Mouse (Mus musculus): Measurements from ENCODE around the gene Ing1. TPM values are rescaled to one million over a fixed set of nuclear protein-coding genes. Genes with fewer than 3 reads are reported as not detected.

The Ing1 gene
- polyA plus RNA-seq, 1 experiment = 39.4 TPM

DNA sequence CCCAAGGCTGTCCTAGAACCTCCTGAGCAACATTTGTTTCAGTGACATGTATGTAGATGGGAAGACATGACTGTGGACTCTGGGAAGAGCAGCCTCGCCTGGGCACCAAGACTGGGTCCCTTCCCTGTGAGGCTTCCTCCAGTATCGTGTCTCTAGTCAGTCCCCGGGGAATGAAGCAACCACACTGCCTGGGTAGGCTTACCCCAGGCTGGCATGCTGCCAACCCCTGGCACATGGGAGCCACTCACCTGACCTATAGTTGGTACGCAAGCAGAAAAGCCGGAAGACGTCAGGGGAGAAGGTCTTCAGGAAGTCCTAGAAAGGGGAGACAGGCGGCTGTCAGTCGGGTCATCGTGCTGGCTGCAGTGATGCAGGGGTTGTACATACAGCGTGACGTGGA, 36.7 kb upstream of the Ing1 start:
- Histone ChIP-seq H3K27me3 (replicated peaks) (no peaks in the 10 kb centered on the region), H3K4me3 (replicated peaks) (no peak overlapping the region), H3K4me1 (peaks cover 40% of the 10 kb centered on the region), H3K9me3 (no peaks in the 10 kb centered on the region), H3K36me3 (replicated peaks; ENCODE audit: low read length) (peaks cover 100% of the 10 kb centered on the region)
- TF ChIP-seq GATA1 (IDR thresholded peaks at IDR 0.05; ENCODE audit: borderline replicate concordance, low read length) (no peak), FLI1 (IDR thresholded peaks at IDR 0.05; ENCODE audit: low read length) (no peak)

GRCm38 (mm10) chr8:11523331-11523730, 32.0 kb upstream of the Ing1 start:
- H3K36me3 ChIP-seq (replicated peaks; ENCODE audit: low read length) = peaks cover 90% of the 10 kb centered on the region
- peaks cover 24% of the 10 kb centered on the region for H3K4me1 ChIP-seq
- TF ChIP-seq GATA1 (IDR thresholded peaks at IDR 0.05; ENCODE audit: borderline replicate concordance, low read length) (no peak), FLI1 (IDR thresholded peaks at IDR 0.05; ENCODE audit: low read length) (no peak)
- H3K9me3 ChIP-seq = no peaks in the 10 kb centered on the region
- H3K4me3 ChIP-seq (replicated peaks) = no peak overlapping the region
- H3K27me3 ChIP-seq (replicated peaks) = no peaks in the 10 kb centered on the region

- Histone ChIP-seq H3K27me3 (replicated peaks) (no peaks in the 10 kb centered on the region), H3K9me3 (no peaks in the 10 kb centered on the region), H3K36me3 (replicated peaks; ENCODE audit: low read length) (peaks cover 82% of the 10 kb centered on the region), H3K4me1 (0 out of 2 replicates have a peak, but pooled peaks cover 3% of the 10 kb centered on the region), H3K4me3 (replicated peaks) (no peak overlapping the region)
- TF ChIP-seq FLI1 (IDR thresholded peaks at IDR 0.05; ENCODE audit: low read length) = no peak
- TF ChIP-seq GATA1 (IDR thresholded peaks at IDR 0.05; ENCODE audit: borderline replicate concordance, low read length) = no peak
Observed at GRCm38 (mm10) chr8:11530155-11530770, 25.1 kb upstream of the Ing1 start.

DNA sequence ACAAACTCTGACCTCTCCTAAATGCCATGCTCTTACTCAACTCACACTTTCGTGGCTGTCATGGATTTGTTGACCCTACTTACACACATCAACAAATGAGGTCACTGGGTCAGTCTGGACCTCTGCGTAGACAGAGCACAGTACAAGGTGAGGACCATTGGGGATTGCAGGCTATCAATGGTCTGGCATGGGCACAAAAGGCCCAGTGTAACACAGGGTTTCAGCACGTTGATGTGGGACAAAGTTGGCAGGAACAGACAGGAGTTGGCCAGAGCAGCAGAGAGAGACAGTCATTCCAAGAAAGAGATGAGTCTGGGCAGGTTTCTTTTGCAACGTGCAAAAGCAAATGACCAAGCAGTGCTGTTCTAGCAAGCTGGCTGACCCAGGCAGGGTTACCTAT, 24.5 kb upstream of the Ing1 start:
- 0 out of 2 replicates have a peak, but pooled peaks cover 3% of the 10 kb centered on the region for H3K4me1 ChIP-seq

DNA sequence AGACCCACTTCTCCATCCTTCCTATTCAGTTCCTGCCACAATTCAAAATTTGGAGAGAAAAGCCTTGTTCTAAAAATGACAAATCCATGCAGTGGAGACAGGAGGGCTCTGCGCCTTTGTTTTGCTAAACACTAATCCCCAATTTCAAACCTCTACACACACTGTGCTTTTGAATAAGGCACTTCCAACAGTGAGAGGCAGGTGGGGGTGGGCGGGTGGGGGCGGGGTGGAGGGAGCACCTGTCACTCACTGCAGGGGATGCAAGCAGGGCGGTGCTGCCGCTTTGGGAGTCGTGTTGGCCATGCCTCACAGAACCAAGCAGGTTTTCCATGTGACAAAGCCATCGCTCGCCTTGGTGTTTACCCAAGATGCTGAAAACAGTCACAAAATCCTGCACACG, 20.9 kb upstream of the Ing1 start:
- H3K36me3 ChIP-seq (replicated peaks; ENCODE audit: low read length) = peaks cover 90% of the 10 kb centered on the region
- 0 out of 2 replicates have a peak, but pooled peaks cover 2% of the 10 kb centered on the region for H3K4me1 ChIP-seq
- no peaks in the 10 kb centered on the region for H3K9me3 ChIP-seq
- no peak overlapping the region for H3K4me3 ChIP-seq (replicated peaks)
- TF ChIP-seq FLI1 (IDR thresholded peaks at IDR 0.05; ENCODE audit: low read length) = no peak
- TF ChIP-seq GATA1 (IDR thresholded peaks at IDR 0.05; ENCODE audit: borderline replicate concordance, low read length) = no peak
- H3K27me3 ChIP-seq (replicated peaks) = no peaks in the 10 kb centered on the region

More for the DNA sequence above, 24.5 kb upstream of the Ing1 start:
- Histone ChIP-seq H3K27me3 (replicated peaks) (no peaks in the 10 kb centered on the region), H3K4me3 (replicated peaks) (no peak overlapping the region), H3K36me3 (replicated peaks; ENCODE audit: low read length) (peaks cover 85% of the 10 kb centered on the region), H3K9me3 (no peaks in the 10 kb centered on the region)
- no peak for TF ChIP-seq FLI1 (IDR thresholded peaks at IDR 0.05; ENCODE audit: low read length)
- no peak for TF ChIP-seq GATA1 (IDR thresholded peaks at IDR 0.05; ENCODE audit: borderline replicate concordance, low read length)

DNA sequence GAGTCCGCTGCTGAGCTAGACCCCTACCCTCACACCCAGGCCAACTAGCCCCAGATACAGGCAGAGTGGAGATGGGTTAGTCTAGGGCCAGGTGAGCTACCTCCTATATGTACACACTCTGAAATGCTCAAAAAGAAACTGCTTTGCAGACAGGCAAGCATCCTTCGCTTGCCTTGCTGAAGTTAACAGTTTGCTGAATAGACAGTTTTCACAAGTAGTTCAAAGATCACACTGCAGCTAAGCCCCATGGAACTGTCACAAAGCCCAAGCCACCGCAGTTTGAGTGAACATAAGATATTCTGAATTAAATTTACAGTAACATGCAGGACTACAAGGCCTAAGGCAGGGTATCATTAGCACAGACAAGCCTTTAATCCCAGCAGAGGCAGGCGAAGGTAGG, 16.3 kb upstream of the Ing1 start:
- peaks cover 97% of the 10 kb centered on the region for H3K36me3 ChIP-seq (replicated peaks; ENCODE audit: low read length)
- TF ChIP-seq GATA1 (IDR thresholded peaks at IDR 0.05; ENCODE audit: borderline replicate concordance, low read length) (no peak), FLI1 (IDR thresholded peaks at IDR 0.05; ENCODE audit: low read length) (no peak)
- no peaks in the 10 kb centered on the region for H3K4me1 ChIP-seq
- H3K27me3 ChIP-seq (replicated peaks) = no peaks in the 10 kb centered on the region
- H3K9me3 ChIP-seq = peaks cover 8% of the 10 kb centered on the region
- H3K4me3 ChIP-seq (replicated peaks) = no peak overlapping the region

GRCm38 (mm10) chr8:11540182-11540581, 15.2 kb upstream of the Ing1 start:
- H3K4me1 ChIP-seq = no peaks in the 10 kb centered on the region
- no peaks in the 10 kb centered on the region for H3K27me3 ChIP-seq (replicated peaks)
- peaks cover 95% of the 10 kb centered on the region for H3K36me3 ChIP-seq (replicated peaks; ENCODE audit: low read length)
- H3K9me3 ChIP-seq = peaks cover 8% of the 10 kb centered on the region
- H3K4me3 ChIP-seq (replicated peaks) = no peak overlapping the region
- TF ChIP-seq GATA1 (IDR thresholded peaks at IDR 0.05; ENCODE audit: borderline replicate concordance, low read length) = no peak
- no peak for TF ChIP-seq FLI1 (IDR thresholded peaks at IDR 0.05; ENCODE audit: low read length)

- Histone ChIP-seq H3K9me3 (peaks cover 8% of the 10 kb centered on the region), H3K36me3 (replicated peaks; ENCODE audit: low read length) (peaks cover 93% of the 10 kb centered on the region), H3K4me1 (peaks cover 3% of the 10 kb centered on the region), H3K4me3 (replicated peaks) (no peak overlapping the region), H3K27me3 (replicated peaks) (no peaks in the 10 kb centered on the region)
- no peak for TF ChIP-seq GATA1 (IDR thresholded peaks at IDR 0.05; ENCODE audit: borderline replicate concordance, low read length)
- TF ChIP-seq FLI1 (IDR thresholded peaks at IDR 0.05; ENCODE audit: low read length) = no peak
Observed at GRCm38 (mm10) chr8:11542031-11542430, 13.3 kb upstream of the Ing1 start.

- Histone ChIP-seq H3K9me3 (peaks cover 8% of the 10 kb centered on the region), H3K4me3 (replicated peaks) (no peak overlapping the region), H3K4me1 (peaks cover 8% of the 10 kb centered on the region), H3K27me3 (replicated peaks) (no peaks in the 10 kb centered on the region), H3K36me3 (replicated peaks; ENCODE audit: low read length) (peaks cover 93% of the 10 kb centered on the region)
- TF ChIP-seq FLI1 (IDR thresholded peaks at IDR 0.05; ENCODE audit: low read length) (no peak), GATA1 (IDR thresholded peaks at IDR 0.05; ENCODE audit: borderline replicate concordance, low read length) (no peak)
Observed at GRCm38 (mm10) chr8:11542866-11543265, 12.5 kb upstream of the Ing1 start.

DNA sequence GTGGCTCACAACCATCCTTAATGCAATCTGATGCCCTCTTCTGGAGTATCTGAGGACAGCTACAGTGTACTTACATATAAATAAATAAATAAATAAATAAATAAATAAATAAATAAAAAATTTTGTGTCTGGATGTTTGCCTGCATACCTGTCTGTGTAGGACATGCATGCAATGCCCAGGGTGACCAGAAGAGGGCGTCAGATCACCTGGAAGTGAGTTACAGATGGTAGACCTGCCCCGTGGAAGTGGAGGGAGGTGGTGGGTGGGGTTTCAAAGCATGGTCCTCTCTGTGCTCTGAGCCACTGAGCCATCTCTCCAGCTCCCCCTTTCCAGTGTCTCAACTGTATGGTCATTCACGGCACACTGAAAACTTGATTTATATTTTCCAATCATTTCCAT, 11.0 kb upstream of the Ing1 start:
- TF ChIP-seq GATA1 (IDR thresholded peaks at IDR 0.05; ENCODE audit: borderline replicate concordance, low read length) = no peak
- TF ChIP-seq FLI1 (IDR thresholded peaks at IDR 0.05; ENCODE audit: low read length) = no peak
- H3K36me3 ChIP-seq (replicated peaks; ENCODE audit: low read length) = peaks cover 90% of the 10 kb centered on the region
- no peak overlapping the region for H3K4me3 ChIP-seq (replicated peaks)
- no peaks in the 10 kb centered on the region for H3K27me3 ChIP-seq (replicated peaks)
- H3K4me1 ChIP-seq = peaks cover 18% of the 10 kb centered on the region
- H3K9me3 ChIP-seq = peaks cover 8% of the 10 kb centered on the region

All from megakaryocyte, embryonic 14.5 days (primary cell).